Mouse (Mus musculus) lung, adult 2 months (tissue): ENCODE measurements at regions not wholly inside any gene's neighbourhood (a gene's known extent, or its start where the extent isn't known, plus 50 kb on each side); places are given as distances from the start of the nearest gene placed in this dataset.
"Not testable (repeated sequence)": the region's sequence is repeated elsewhere in the genome, so short reads cannot be mapped to it uniquely, and the experiment has no call there.

Experiments used
- CTCF ChIP-seq: fragments of 200-500 bp; IDR thresholded peaks from 2 replicates; pipeline ENCODE4 v1.5.1; 2011; ENCODE audit warnings: mild to moderate bottlenecking, low read length, control low read depth; ENCODE audit not compliant: insufficient read depth
- POLR2A ChIP-seq: fragments of 200-500 bp; IDR thresholded peaks from 2 replicates; pipeline ENCODE4 v1.6.1; 2011; ENCODE audit warnings: low read depth, mild to moderate bottlenecking, control low read depth, low read length, borderline replicate concordance; ENCODE audit errors: extremely low read depth

DNA sequence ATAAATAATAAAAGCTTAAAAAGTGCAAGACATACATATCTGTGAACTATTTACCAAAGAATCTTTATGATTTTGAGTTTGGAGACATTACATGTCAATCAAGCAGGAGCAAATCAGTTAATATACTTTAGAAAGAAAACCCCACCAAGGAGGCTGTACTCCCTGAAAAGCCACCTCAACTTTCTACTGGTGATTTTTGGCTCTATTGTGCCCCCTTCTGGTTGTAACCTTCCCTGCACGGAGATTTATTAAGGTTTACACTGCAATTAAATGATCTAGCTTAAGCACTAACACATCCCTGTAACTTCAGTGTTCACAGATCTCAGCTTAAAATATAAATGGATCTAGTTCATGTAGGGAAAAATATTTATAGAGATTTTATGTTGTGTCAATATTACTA lies 998.4 kb downstream of the Adam6a start:
- not testable (repeated sequence) for TF ChIP-seq CTCF, POLR2A
